Mouse (Mus musculus): ENCODE measurements around the gene Olfr1394. TPM values are rescaled to one million over a fixed set of nuclear protein-coding genes. Genes with fewer than 3 reads are reported as not detected.

Olfr1394 gene
- polyA plus RNA-seq (2016; fragmentation: Nextera tagmentation; extraction: Ambion mirVana), result not detected in 2 replicates

DNA sequence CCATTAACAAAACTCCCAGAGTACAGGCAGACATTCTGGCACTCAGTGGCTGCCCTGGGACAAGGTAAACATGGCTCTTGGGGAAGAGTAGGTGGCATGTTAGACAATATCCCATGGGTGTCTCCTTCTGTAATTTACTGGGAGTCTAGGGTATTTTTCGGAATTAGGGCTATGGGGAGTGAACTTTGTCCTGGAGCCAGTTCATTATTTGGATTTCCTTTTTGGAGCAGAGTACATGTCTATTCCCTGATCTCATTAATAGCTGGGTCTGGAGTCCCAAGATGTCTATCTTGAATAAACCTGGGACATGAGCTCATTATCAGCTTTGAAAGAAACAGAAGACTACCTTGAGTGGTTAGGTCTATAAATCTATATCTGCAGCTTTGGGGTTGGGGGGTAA, at the start of gene Olfr1394:
Gene Olfr1394, plus strand, starts transcription at position 301 of the 400 bp plus-strand sequence.
- Histone ChIP-seq H3K27me3 (no peaks in the 10 kb centered on the region), H3K9ac (no peak within 1 kb of the TSS), H3K27ac (no peak within 1 kb of the TSS), H3K4me1 (no peaks in the 10 kb centered on the region), H3K36me3 (no peaks in the 10 kb centered on the region), H3K4me3 (no peak within 1 kb of the TSS), H3K4me2 (replicated peaks) (no peak within 1 kb of the TSS), H3K9me3 (replicated peaks) (no peaks in the 10 kb centered on the region)
- 85% methylated on average over 1 of the region's 1 CpGs for WGBS
- no peak for ATAC-seq (ENCODE audit: low FRiP score)

DNA sequence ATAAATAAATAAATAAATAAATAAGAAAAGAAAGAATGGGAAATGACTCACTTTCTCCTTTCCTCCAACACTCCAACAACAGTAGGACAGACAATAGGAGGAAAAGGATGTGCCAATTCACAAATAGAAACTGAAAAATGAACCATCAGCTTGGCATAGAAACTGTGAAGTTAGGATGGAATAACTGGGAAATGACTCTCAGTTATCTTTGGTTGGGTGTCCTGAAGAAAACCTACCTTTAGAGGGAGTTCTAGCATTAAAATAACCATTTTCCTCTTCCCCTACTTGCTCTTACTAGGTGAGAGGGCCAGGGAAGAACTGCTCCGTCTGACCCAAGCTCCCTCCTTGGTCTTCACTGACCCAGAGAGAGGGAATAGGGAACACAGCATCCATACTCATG, 48.4 kb upstream of the Olfr1394 start:
- Histone ChIP-seq H3K4me3 (no peak overlapping the region), H3K4me1 (no peaks in the 10 kb centered on the region), H3K4me2 (replicated peaks) (no peak overlapping the region), H3K9me3 (replicated peaks) (no peaks in the 10 kb centered on the region), H3K27me3 (no peaks in the 10 kb centered on the region; the same call in 1 of the 2 replicates), H3K9ac (no peak overlapping the region), H3K27ac (no peak overlapping the region), H3K36me3 (no peaks in the 10 kb centered on the region)
- ATAC-seq (ENCODE audit: low FRiP score), result no peak
- WGBS, result 83% methylated on average over 1 of the region's 1 CpGs

DNA sequence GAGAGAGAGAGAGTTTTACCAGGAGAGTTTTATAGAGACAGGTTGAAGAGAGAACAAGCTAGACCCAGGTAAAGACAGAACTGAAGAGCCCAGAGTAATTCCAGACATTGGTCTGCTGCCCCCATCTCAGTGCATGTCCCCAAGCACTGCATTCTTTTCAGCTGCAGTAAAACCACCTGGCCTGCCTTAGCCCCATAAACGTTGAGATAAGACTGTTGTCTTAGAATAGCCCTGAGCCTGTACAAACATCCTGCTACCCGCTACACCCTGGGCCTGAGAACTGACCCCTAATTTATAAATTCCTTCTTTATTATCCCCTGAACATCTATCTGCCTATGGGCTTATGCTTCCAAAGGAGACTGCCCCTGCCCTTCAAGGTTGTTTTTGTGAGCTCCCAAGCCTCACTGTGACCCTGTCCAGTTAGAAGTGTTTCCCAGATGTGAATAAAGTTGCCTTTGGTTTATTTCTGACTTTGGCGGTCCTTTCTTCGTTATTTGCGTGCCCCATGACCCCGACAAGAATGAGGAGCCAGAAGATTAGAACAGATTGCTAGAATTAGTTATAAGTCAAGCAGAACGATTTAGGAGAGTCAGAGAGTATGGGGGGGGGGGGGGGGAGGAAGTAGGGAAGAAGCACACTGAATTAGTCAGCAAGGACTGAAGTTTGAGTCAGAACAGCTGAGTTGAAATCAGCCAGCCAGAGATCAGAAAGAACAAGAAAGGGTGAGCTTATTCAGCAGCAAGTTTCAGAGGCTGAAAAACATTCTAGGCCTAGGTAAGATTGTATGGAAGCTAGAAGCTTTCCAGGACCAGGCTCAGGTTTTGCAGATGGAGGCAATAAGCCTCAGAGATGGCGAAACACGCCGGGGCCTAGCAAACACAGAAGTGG, 46.3 kb upstream of the Olfr1394 start:
- Histone ChIP-seq H3K4me3 (no peak overlapping the region), H3K9ac (no peak overlapping the region), H3K36me3 (no peaks in the 10 kb centered on the region), H3K9me3 (replicated peaks) (no peaks in the 10 kb centered on the region), H3K27me3 (no peaks in the 10 kb centered on the region), H3K4me2 (replicated peaks) (no peak overlapping the region), H3K4me1 (no peaks in the 10 kb centered on the region), H3K27ac (no peak overlapping the region)
- ATAC-seq (ENCODE audit: low FRiP score), result no peak
- 75% methylated on average over 10 of the region's 10 CpGs for WGBS

DNA sequence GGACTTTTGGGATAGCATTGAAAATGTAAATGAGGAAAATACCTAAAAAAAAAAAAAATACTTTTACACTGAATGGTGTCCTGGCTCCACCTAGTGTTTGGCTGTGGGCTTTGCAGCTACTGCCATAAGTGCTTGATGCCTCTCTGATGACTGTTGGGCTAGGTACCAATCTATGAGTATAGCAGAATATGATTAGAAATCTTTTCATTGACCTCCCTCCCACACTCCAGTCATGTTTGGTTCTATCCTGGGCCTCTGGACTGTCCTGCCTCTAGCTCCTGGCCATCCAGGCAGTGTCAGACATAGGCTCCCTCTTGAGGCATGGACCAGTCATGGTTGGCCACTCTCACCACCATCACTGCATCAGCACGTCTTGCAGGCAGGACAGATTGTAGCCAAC, 45.3 kb upstream of the Olfr1394 start:
- ATAC-seq (ENCODE audit: low FRiP score), result no peak
- H3K27ac ChIP-seq, result no peak overlapping the region
- WGBS, result 51% methylated on average over 1 of the region's 1 CpGs

GRCm38 (mm10) chr11:49111000-49111399, 43.2 kb upstream of the Olfr1394 start:
- Histone ChIP-seq H3K4me2 (replicated peaks) (no peak overlapping the region), H3K9me3 (replicated peaks) (no peaks in the 10 kb centered on the region), H3K4me3 (no peak overlapping the region), H3K27me3 (no peaks in the 10 kb centered on the region), H3K27ac (no peak overlapping the region), H3K4me1 (no peaks in the 10 kb centered on the region), H3K9ac (no peak overlapping the region), H3K36me3 (no peaks in the 10 kb centered on the region)
- ATAC-seq (ENCODE audit: low FRiP score), result no peak
- WGBS, result 83% methylated on average over 1 of the region's 1 CpGs

More for the DNA sequence above, 45.3 kb upstream of the Olfr1394 start:
- Histone ChIP-seq H3K9ac (no peak overlapping the region), H3K9me3 (replicated peaks) (no peaks in the 10 kb centered on the region), H3K4me3 (no peak overlapping the region), H3K4me2 (replicated peaks) (no peak overlapping the region), H3K36me3 (no peaks in the 10 kb centered on the region), H3K4me1 (no peaks in the 10 kb centered on the region), H3K27me3 (no peaks in the 10 kb centered on the region)

DNA sequence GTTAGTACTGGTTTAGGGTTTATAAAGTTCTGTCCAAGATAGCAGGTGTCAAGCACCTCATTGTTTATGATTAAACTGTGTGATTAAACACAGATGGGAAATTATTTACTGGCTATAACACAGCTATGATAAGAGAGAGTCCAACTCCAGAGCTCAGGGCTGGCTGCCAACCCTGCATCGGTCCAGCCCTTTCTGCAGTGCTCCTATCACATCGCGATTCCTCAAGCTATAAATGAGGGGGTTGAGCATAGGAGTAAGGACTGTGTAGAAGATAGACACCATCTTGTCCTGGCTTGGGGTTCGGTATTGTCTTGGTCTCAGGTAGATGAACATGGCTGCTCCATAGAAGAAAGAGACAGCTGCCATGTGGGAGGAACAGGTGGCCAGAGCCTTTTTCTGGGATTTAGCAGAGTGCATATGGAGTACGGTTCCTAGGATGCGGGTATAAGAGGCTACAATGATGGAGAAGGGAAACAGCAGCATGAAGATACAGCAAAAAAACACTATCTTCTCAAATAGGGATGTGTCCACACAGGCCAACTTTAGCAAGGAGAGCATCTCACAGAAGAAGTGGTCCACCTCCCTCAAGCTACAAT, 41.5 kb upstream of the Olfr1394 start:
- no peaks in the 10 kb centered on the region for H3K27me3 ChIP-seq
- ATAC-seq (ENCODE audit: low FRiP score), result no peak
- WGBS, result 93% methylated on average over 6 of the region's 6 CpGs

GRCm38 (mm10) chr11:49114158-49114557, 40.0 kb upstream of the Olfr1394 start:
- Histone ChIP-seq H3K4me2 (replicated peaks) (no peak overlapping the region), H3K9ac (no peak overlapping the region), H3K9me3 (replicated peaks) (no peaks in the 10 kb centered on the region), H3K27me3 (no peaks in the 10 kb centered on the region), H3K4me3 (no peak overlapping the region), H3K36me3 (no peaks in the 10 kb centered on the region), H3K4me1 (no peaks in the 10 kb centered on the region), H3K27ac (no peak overlapping the region)
- ATAC-seq (ENCODE audit: low FRiP score), result no peak
- WGBS, result 78% methylated on average over 2 of the region's 2 CpGs

More for the DNA sequence above, 41.5 kb upstream of the Olfr1394 start:
- Histone ChIP-seq H3K4me1 (no peaks in the 10 kb centered on the region), H3K4me2 (replicated peaks) (no peak overlapping the region), H3K4me3 (no peak overlapping the region), H3K36me3 (no peaks in the 10 kb centered on the region), H3K9me3 (replicated peaks) (no peaks in the 10 kb centered on the region), H3K27ac (no peak overlapping the region), H3K9ac (no peak overlapping the region)

DNA sequence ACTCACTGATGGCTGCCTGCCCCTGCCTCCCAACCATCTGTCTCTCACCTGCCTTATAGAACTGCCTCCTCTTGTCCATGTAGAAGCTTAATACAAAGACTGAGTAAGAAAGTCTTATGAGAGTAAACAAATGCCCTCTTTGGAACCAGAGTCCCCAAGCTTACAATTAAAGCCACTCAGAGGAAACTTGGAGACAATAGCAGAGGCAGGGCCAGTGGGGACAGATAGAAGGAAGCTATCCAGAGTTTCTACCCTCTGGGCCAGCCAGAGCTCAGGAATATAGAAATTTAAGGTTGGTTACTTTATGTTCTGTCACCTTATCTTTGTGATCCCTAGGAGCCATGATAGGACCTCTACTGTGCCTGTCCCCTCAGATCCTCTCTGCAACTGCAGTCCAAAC, 39.4 kb upstream of the Olfr1394 start, which contains the start of gene Olfr1396:
Gene Olfr1396, minus strand, starts transcription at position 101 of the 400 bp plus-strand sequence.
- Histone ChIP-seq H3K9me3 (replicated peaks) (no peaks in the 10 kb centered on the region), H3K4me2 (replicated peaks) (no peak within 1 kb of the TSS), H3K4me3 (no peak within 1 kb of the TSS), H3K27me3 (no peaks in the 10 kb centered on the region), H3K27ac (no peak within 1 kb of the TSS), H3K4me1 (no peaks in the 10 kb centered on the region), H3K9ac (no peak within 1 kb of the TSS), H3K36me3 (no peaks in the 10 kb centered on the region)
- no peak for ATAC-seq (ENCODE audit: low FRiP score)

GRCm38 (mm10) chr11:49119635-49120034, 34.5 kb upstream of the Olfr1394 start:
- 80% methylated on average over 3 of the region's 3 CpGs for WGBS
- Histone ChIP-seq H3K27ac (no peak overlapping the region), H3K9ac (no peak overlapping the region), H3K9me3 (replicated peaks) (no peaks in the 10 kb centered on the region), H3K36me3 (no peaks in the 10 kb centered on the region), H3K4me1 (no peaks in the 10 kb centered on the region), H3K4me2 (replicated peaks) (no peak overlapping the region), H3K27me3 (no peaks in the 10 kb centered on the region), H3K4me3 (no peak overlapping the region)
- no peak for ATAC-seq (ENCODE audit: low FRiP score)

DNA sequence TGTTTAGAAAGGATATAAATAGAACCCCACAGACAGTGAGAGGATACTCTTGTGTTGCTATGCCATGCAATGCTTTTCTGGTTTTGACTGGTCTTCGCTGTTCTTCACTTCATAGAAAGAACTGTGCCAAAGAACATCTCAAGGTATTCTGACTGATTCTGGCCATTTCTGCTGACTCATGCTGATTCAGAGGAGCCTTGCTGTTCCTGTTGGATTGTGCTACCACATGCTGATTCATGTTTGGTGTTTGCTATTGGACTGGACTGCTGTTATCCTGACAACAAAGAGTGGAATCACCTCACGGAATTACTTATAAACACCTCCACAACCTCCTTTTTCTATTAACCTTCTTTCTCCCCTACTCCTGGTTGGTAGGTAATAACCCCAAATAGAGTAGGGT, 30.0 kb upstream of the Olfr1394 start:
- WGBS, result 89% methylated on average over 2 of the region's 2 CpGs
- Histone ChIP-seq H3K9me3 (replicated peaks) (no peaks in the 10 kb centered on the region), H3K36me3 (no peaks in the 10 kb centered on the region), H3K4me2 (replicated peaks) (no peak overlapping the region), H3K27ac (no peak overlapping the region), H3K27me3 (no peaks in the 10 kb centered on the region), H3K4me1 (no peaks in the 10 kb centered on the region), H3K9ac (no peak overlapping the region), H3K4me3 (no peak overlapping the region)
- no peak for ATAC-seq (ENCODE audit: low FRiP score)

GRCm38 (mm10) chr11:49141974-49142373, 12.2 kb upstream of the Olfr1394 start, which contains the start of gene Olfr1395:
Gene Olfr1395, plus strand, starts transcription at chr11:49142274.
- Histone ChIP-seq H3K36me3 (no peaks in the 10 kb centered on the region), H3K4me1 (no peaks in the 10 kb centered on the region), H3K9ac (no peak within 1 kb of the TSS), H3K27ac (no peak within 1 kb of the TSS), H3K4me3 (no peak within 1 kb of the TSS), H3K4me2 (replicated peaks) (no peak within 1 kb of the TSS), H3K27me3 (no peaks in the 10 kb centered on the region), H3K9me3 (replicated peaks) (no peaks in the 10 kb centered on the region)
- WGBS, result 90% methylated on average over 6 of the region's 6 CpGs
- no peak for ATAC-seq (ENCODE audit: low FRiP score)

DNA sequence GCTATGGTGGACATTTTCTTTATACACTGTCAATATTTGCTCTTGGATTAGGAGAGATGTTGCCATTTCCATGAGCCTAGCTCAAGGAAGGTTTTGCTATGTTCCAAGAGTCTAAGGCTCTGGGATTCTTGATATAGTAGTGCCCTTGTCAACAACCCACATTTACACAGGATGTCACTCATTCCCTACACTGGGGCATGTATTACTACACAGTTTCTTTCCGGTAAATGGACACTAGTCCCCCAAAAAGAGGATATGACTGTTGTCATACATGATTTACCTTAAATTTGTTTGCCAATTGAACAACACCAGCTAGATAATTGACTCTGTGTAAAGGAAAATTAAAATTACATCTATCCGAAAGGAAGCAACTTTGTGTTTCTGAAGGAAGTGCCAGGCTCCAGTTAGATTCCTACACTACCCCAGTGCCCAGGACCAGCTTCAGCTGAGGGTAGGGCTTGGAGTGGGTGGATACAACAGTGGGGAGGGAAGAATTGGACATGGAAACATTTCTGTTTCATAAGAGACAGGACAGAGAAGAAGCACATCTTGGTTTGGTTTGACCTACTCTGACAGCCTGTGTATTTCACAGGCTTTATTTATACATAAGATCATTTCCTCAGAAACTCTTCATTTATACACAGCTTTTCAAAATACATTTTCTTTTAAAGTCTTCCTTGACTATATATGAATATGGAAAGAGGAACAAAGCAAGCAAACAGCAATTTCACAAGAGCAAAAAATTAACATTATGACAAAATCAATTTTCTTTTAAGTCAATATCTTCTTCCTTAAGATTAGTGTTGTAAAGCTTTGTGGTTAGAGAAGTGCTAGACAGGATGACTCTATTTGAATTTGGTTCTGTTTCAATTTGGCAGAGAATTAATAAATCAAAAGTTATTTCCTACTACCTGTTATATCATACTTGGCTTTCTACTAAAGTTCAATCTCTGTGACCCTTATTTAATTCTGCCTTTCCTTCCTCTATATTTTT, 2.9 kb downstream of the Olfr1394 start:
- no peak for ATAC-seq (ENCODE audit: low FRiP score)
- Histone ChIP-seq H3K27ac (no peak overlapping the region), H3K9ac (no peak overlapping the region), H3K4me2 (replicated peaks) (no peak overlapping the region), H3K27me3 (no peaks in the 10 kb centered on the region), H3K9me3 (replicated peaks) (no peaks in the 10 kb centered on the region), H3K4me1 (no peaks in the 10 kb centered on the region), H3K36me3 (no peaks in the 10 kb centered on the region), H3K4me3 (no peak overlapping the region)
- 90% methylated on average over 2 of the region's 2 CpGs for WGBS

Measured in hindbrain, embryonic 12.5 days (tissue).